Mouse (Mus musculus) embryonic facial prominence, embryonic 11.5 days (tissue): Measurements from ENCODE around the gene Sco1. TPM values are rescaled to one million over a fixed set of nuclear protein-coding genes. Genes with fewer than 3 reads are reported as not detected.
A peak's percentile ranks its signal among the peaks of the same experiment; 100 is the strongest.
"Not testable (repeated sequence)": the region's sequence is repeated elsewhere in the genome, so short reads cannot be mapped to it uniquely, and the experiment has no call there.

ENCODE experiments used
- ATAC-seq: fragments of 200-750 bp; cut with Nextera tagmentation; replicated peaks from 2 replicates; pipeline ENCODE4 v1.8.0; 2017; ENCODE audit warnings: low read depth; ENCODE audit not compliant: insufficient number of reproducible peaks, low FRiP score, low TSS enrichment
- DNase-seq: peaks from one replicate; pipeline ENCODE4 v3.0.0-alpha.2; 2015; ENCODE audit warnings: low spot score
- H3K27ac ChIP-seq: fragments of 300-500 bp; sonication (generic); replicated peaks from 2 replicates; pipeline ENCODE4 v1.5.1; 2014; ENCODE audit warnings: mild to moderate bottlenecking, low read depth, low read length, control low read depth
- H3K27me3 ChIP-seq: fragments of 300-500 bp; sonication (generic); 2 replicates; pipeline ENCODE4 v1.6.1; 2014; ENCODE audit warnings: mild to moderate bottlenecking, low read length, moderate library complexity, mixed read lengths; ENCODE audit not compliant: control insufficient read depth, insufficient read depth
- H3K36me3 ChIP-seq: fragments of 300-500 bp; sonication (generic); replicated peaks from 2 replicates; pipeline ENCODE4 v1.6.1; 2014; ENCODE audit warnings: low read depth, mild to moderate bottlenecking, low read length, moderate library complexity, mixed read lengths; ENCODE audit not compliant: control insufficient read depth, insufficient read depth
- H3K4me1 ChIP-seq: fragments of 300-500 bp; sonication (generic); 2 replicates; pipeline ENCODE4 v1.6.1; 2014; ENCODE audit warnings: low read length, mixed read lengths; ENCODE audit not compliant: control insufficient read depth, insufficient read depth
- H3K4me2 ChIP-seq: fragments of 300-500 bp; sonication (generic); 2 replicates; pipeline ENCODE4 v1.6.1; 2014; ENCODE audit warnings: low read depth, mild to moderate bottlenecking, control low read depth, low read length, moderate library complexity
- H3K4me3 ChIP-seq: fragments of 300-500 bp; sonication (generic); 2 replicates; pipeline ENCODE4 v1.5.1; 2014; ENCODE audit warnings: low read depth, low read length, control low read depth
- H3K9ac ChIP-seq: fragments of 300-500 bp; sonication (generic); replicated peaks from 2 replicates; pipeline ENCODE4 v1.6.1; 2014; ENCODE audit warnings: mild to moderate bottlenecking, control low read depth, low read length
- H3K9me3 ChIP-seq: fragments of 300-500 bp; sonication (generic); replicated peaks from 2 replicates; pipeline ENCODE4 v1.6.1; 2016; ENCODE audit warnings: mild to moderate bottlenecking, low read length, inconsistent platforms, mixed read lengths; ENCODE audit not compliant: control insufficient read depth
- WGBS: fragments of 180-500 bp; shearing (Covaris S2); extraction: QIAGEN DNeasy Blood & Tissue Kit; methylation state at CpG from one replicate; pipeline ENCODE4 v1.1.7; 2014; 5-methylcytosine and 5-hydroxymethylcytosine counted together
- polyA plus RNA-seq: library from polyadenylated mRNA; unstranded; fragments of >200 nt; fragmentation: Nextera tagmentation; extraction: Ambion mirVana; gene quantifications from 2 replicates; pipeline ENCODE4 v1.2.1, GENCODE M21; 2014

The Sco1 gene
- polyA plus RNA-seq, 1 experiment from 2014 or later = 20.6 TPM

- ATAC-seq (no peak), DNase-seq (no peak)
- Histone ChIP-seq H3K9ac (no peak overlapping the region), H3K4me1 (no peaks in the 10 kb centered on the region), H3K9me3 (no peaks in the 10 kb centered on the region), H3K36me3 (no peaks in the 10 kb centered on the region), H3K27ac (no peak overlapping the region), H3K4me2 (no peak overlapping the region), H3K27me3 (no peaks in the 10 kb centered on the region), H3K4me3 (no peak overlapping the region)
- WGBS = 67% methylated on average over 7 of the region's 7 CpGs
Measured at GRCm38 (mm10) chr11:67019711-67020475, 32.6 kb upstream of the Sco1 start.

- H3K4me2 ChIP-seq = peak overlapping the region; percentile 20; the same call in 1 of the 2 replicates
- no peak overlapping the region for H3K9ac ChIP-seq
- no peaks in the 10 kb centered on the region for H3K4me1 ChIP-seq
- H3K27me3 ChIP-seq = no peaks in the 10 kb centered on the region
- H3K27ac ChIP-seq = no peak overlapping the region
- 4% methylated on average over 12 of the region's 12 CpGs for WGBS
- DNase-seq (peak; percentile 84), ATAC-seq (no peak)
- no peaks in the 10 kb centered on the region for H3K9me3 ChIP-seq
- no peak overlapping the region for H3K4me3 ChIP-seq
- H3K36me3 ChIP-seq = no peaks in the 10 kb centered on the region
Measured at GRCm38 (mm10) chr11:67020948-67021347, 31.5 kb upstream of the Sco1 start.

GRCm38 (mm10) chr11:67022354-67023115 is 29.9 kb upstream of the Sco1 start:
- ATAC-seq (no peak), DNase-seq (no peak)
- WGBS = 85% methylated on average over 13 of the region's 13 CpGs
- H3K27ac ChIP-seq = no peak overlapping the region
- no peak overlapping the region for H3K4me3 ChIP-seq
- H3K4me1 ChIP-seq = no peaks in the 10 kb centered on the region
- no peaks in the 10 kb centered on the region for H3K27me3 ChIP-seq
- no peaks in the 10 kb centered on the region for H3K36me3 ChIP-seq
- H3K4me2 ChIP-seq = no peak overlapping the region
- H3K9me3 ChIP-seq = no peaks in the 10 kb centered on the region
- no peak overlapping the region for H3K9ac ChIP-seq

- 50% methylated on average over 1 of the region's 1 CpGs for WGBS
- not testable (repeated sequence) for H3K27me3 ChIP-seq, H3K9me3 ChIP-seq, ATAC-seq, H3K27ac ChIP-seq, H3K4me3 ChIP-seq, H3K4me2 ChIP-seq, H3K36me3 ChIP-seq, H3K9ac ChIP-seq, DNase-seq, H3K4me1 ChIP-seq
Measured at GRCm38 (mm10) chr11:67023191-67023590, 29.3 kb upstream of the Sco1 start.

GRCm38 (mm10) chr11:67023802-67024340 is 28.6 kb upstream of the Sco1 start:
- Histone ChIP-seq H3K9ac (no peak overlapping the region), H3K27ac (no peak overlapping the region), H3K4me2 (no peak overlapping the region), H3K9me3 (no peaks in the 10 kb centered on the region), H3K36me3 (no peaks in the 10 kb centered on the region), H3K4me1 (no peaks in the 10 kb centered on the region), H3K27me3 (no peaks in the 10 kb centered on the region), H3K4me3 (no peak overlapping the region)
- WGBS = 28% methylated on average over 6 of the region's 6 CpGs
- no peak for DNase-seq
- no peak for ATAC-seq

- Histone ChIP-seq H3K9me3 (no peaks in the 10 kb centered on the region), H3K4me1 (no peaks in the 10 kb centered on the region), H3K4me2 (peak within 1 kb of the TSS; percentile 48), H3K27ac (no peak within 1 kb of the TSS), H3K4me3 (peak within 1 kb of the TSS; percentile 28), H3K9ac (peak within 1 kb of the TSS; percentile 45), H3K27me3 (no peaks in the 10 kb centered on the region), H3K36me3 (no peaks in the 10 kb centered on the region)
- ATAC-seq = peak; percentile 94
- DNase-seq = peak; percentile 96
- WGBS = 3% methylated on average over 33 of the region's 35 CpGs
Measured at GRCm38 (mm10) chr11:67024867-67025477, 27.5 kb upstream of the Sco1 start, which contains the start of gene Tmem220. Gene Tmem220, plus strand, starts transcription at chr11:67025154.

- H3K4me1 ChIP-seq = no peaks in the 10 kb centered on the region
- no peak for DNase-seq
- H3K9ac ChIP-seq = no peak overlapping the region
- H3K36me3 ChIP-seq = no peaks in the 10 kb centered on the region
- H3K27me3 ChIP-seq = no peaks in the 10 kb centered on the region
- H3K27ac ChIP-seq = no peak overlapping the region
- 55% methylated on average over 16 of the region's 16 CpGs for WGBS
- H3K9me3 ChIP-seq = no peaks in the 10 kb centered on the region
- no peak overlapping the region for H3K4me2 ChIP-seq
- no peak for ATAC-seq
- no peak overlapping the region for H3K4me3 ChIP-seq
Measured at GRCm38 (mm10) chr11:67030904-67031602, 21.4 kb upstream of the Sco1 start.
